Mouse (Mus musculus) hindbrain, embryonic 16.5 days (tissue): ENCODE measurements around the gene Mup6. TPM values are rescaled to one million over a fixed set of nuclear protein-coding genes. Genes with fewer than 3 reads are reported as not detected.

ENCODE experiments used
- ATAC-seq: fragments of 200-750 bp; cut with Nextera tagmentation; 2 replicates; pipeline ENCODE4 v1.8.0; 2017; ENCODE audit warnings: moderate TSS enrichment, moderate library complexity
- H3K27ac ChIP-seq: fragments of 300-500 bp; sonication (generic); 2 replicates; pipeline ENCODE4 v1.5.1; 2014; ENCODE audit warnings: low read depth, mild to moderate bottlenecking, control low read depth, low read length, moderate library complexity
- H3K27me3 ChIP-seq: fragments of 300-500 bp; sonication (generic); replicated peaks from 2 replicates; pipeline ENCODE4 v1.6.1; 2014; ENCODE audit warnings: low read length; ENCODE audit not compliant: control insufficient read depth, insufficient read depth
- H3K36me3 ChIP-seq: fragments of 300-500 bp; sonication (generic); 2 replicates; pipeline ENCODE4 v1.6.1; 2014; ENCODE audit warnings: mild to moderate bottlenecking, low read length, moderate library complexity, mixed read lengths; ENCODE audit not compliant: control insufficient read depth, insufficient read depth
- H3K4me1 ChIP-seq: fragments of 300-500 bp; sonication (generic); 2 replicates; pipeline ENCODE4 v1.6.1; 2014; ENCODE audit warnings: low read depth, low read length; ENCODE audit not compliant: control insufficient read depth, insufficient read depth
- H3K4me2 ChIP-seq: fragments of 300-500 bp; sonication (generic); 2 replicates; pipeline ENCODE4 v1.6.1; 2014; ENCODE audit warnings: mild to moderate bottlenecking, low read length, control low read depth, moderate library complexity
- H3K4me3 ChIP-seq: fragments of 300-500 bp; sonication (generic); 2 replicates; pipeline ENCODE4 v1.5.1; 2014; ENCODE audit warnings: mild to moderate bottlenecking, low read length, control low read depth, moderate library complexity
- H3K9ac ChIP-seq: fragments of 300-500 bp; sonication (generic); 2 replicates; pipeline ENCODE4 v1.6.1; 2014; ENCODE audit warnings: low read depth, mild to moderate bottlenecking, control low read depth, low read length, moderate library complexity
- H3K9me3 ChIP-seq: fragments of 300-500 bp; sonication (generic); 2 replicates; pipeline ENCODE4 v1.6.1; 2014; ENCODE audit warnings: mild to moderate bottlenecking, low read length, moderate library complexity; ENCODE audit not compliant: control insufficient read depth
- WGBS: fragments of 180-500 bp; shearing (Covaris S2); extraction: QIAGEN DNeasy Blood & Tissue Kit; methylation state at CpG from one replicate; pipeline ENCODE4 v1.1.7; 2014; 5-methylcytosine and 5-hydroxymethylcytosine counted together
- polyA plus RNA-seq: library from polyadenylated mRNA; unstranded; fragments of >200 nt; fragmentation: Nextera tagmentation; extraction: Ambion mirVana; gene quantifications from 2 replicates; pipeline ENCODE4 v1.2.1, GENCODE M21; 2015

Mup6 gene
- polyA plus RNA-seq, result 0.26 TPM in 1 of 2 replicates, not detected in the other

DNA sequence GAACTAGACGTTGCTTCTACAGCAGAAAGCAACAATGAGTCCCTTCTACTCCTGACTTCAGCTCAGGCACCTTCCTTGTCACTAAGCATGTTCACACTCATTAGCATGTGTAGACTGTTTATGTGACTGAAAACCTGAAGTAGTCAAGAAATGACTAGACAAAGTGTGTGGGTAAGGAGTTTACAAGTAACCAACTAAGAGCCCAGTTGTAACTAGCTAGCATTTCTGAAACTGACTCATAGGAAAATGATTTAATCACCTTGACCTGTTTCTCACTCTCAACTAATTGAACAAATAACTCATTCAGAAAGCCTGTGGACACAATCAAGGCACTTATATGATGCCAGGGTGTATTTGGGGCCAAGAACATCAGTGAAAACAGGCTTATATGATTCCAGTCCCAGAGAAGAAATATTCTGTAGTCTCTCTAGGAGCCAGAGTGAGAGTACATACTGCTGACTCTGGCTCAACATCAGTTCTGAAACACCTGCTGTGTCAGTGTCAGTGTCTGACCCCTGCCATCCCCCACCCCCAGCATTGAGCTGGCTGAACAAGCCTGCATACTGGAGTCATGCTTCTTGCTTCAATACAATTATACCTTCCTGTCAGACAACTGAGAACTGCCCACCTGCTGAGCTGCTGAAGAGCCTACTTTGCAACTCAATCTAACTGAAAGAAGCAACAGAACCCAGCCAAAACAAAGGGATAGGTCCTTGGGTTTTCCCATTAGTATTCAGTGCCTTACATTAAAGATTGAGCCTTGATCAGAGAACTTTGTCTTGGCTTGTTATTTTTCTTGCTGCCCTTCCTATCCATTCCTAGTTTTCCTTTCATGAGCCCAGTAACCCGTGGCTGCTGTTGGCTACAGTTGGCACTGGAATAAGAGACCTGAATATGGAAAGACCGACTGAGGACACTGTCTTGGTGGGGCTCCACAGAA lies at the start of gene Mup6:
Mup6 (plus strand) TSS at position 890 of the 940 bp plus-strand sequence.
- Histone ChIP-seq H3K9me3 (no peaks in the 10 kb centered on the region), H3K4me3 (no peak within 1 kb of the TSS), H3K27ac (no peak within 1 kb of the TSS), H3K4me2 (no peak within 1 kb of the TSS), H3K9ac (no peak within 1 kb of the TSS), H3K4me1 (no peaks in the 10 kb centered on the region), H3K27me3 (no peaks in the 10 kb centered on the region), H3K36me3 (no peaks in the 10 kb centered on the region)
- 19% methylated on average over 3 of the region's 3 CpGs for WGBS
- no peak for ATAC-seq

DNA sequence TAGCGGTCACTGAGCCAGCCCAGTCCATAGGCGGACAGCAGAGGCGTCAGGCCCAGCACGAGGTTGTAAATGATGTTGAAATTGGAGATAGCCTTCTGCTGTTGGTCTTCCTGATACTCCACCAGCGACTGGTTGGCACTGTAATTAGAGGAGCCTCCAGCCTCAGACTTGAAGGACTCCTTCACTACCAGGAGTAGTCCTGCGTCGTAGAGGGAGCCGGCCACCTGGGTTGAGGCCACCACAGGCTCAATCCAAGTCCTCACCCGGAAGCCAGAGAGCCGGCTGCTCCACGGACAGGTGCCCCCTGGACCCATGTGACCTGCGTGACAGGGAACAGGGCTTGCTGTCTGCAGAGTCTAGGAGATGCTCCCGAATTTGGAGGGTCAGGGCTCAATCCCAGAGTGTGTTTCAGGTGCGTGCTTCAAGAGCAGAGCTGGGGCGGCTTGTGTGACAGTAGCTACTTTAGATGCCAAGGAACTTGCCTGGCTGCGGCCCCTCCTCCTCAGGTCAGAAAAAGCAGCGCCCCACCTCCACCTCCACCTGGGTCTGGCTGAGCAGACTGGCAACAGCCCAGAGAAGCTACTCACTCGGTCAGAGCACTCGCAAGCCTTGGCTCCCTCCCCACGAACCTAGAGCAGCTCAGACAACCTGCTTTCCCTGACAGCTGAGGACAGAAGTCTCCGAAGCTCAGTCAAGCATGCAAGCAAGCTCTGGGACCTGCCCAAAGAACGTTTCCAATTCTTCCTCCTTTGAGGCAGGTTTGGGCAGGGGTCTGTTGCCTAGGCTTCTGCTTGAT lies 49.3 kb upstream of the Mup6 start, which contains the start of gene Slc46a2:
Slc46a2 (minus strand) TSS at position 449 of the 796 bp plus-strand sequence.
- peaks cover 8% of the 10 kb centered on the region; the same call in 1 of the 2 replicates for H3K27me3 ChIP-seq
- no peak within 1 kb of the TSS for H3K27ac ChIP-seq
- no peaks in the 10 kb centered on the region for H3K36me3 ChIP-seq
- H3K4me3 ChIP-seq, result no peak within 1 kb of the TSS
- H3K9me3 ChIP-seq, result no peaks in the 10 kb centered on the region
- no peaks in the 10 kb centered on the region for H3K4me1 ChIP-seq
- no peak within 1 kb of the TSS for H3K9ac ChIP-seq
- peak within 1 kb of the TSS; percentile 31 for H3K4me2 ChIP-seq
- 17% methylated on average over 22 of the region's 22 CpGs for WGBS
- ATAC-seq, result peak; percentile 69; the same call in 1 of the 2 replicates

DNA sequence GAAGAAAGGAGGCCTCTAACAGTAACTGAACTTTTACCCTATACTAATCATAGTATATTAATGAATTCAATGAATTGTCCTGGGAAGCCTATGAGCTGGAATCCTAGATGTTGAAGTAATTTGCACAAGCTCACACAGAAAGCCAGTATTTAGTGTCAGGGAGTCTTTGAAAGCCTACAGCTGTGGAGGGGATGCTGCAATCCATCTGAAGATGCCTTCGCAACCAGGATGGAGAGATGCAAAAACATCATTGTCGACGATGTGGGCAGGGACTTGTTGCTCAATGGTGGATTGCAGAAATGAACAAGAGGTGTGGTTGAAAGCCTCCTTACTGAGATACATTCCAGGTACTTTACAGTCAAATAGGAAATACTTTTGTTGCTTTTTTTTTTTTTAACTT lies 46.1 kb upstream of the Mup6 start:
- WGBS, result 95% methylated on average over 3 of the region's 3 CpGs
- Histone ChIP-seq H3K4me2 (no peak overlapping the region), H3K4me1 (no peaks in the 10 kb centered on the region), H3K9ac (no peak overlapping the region), H3K36me3 (no peaks in the 10 kb centered on the region), H3K27ac (no peak overlapping the region), H3K4me3 (no peak overlapping the region), H3K9me3 (no peaks in the 10 kb centered on the region), H3K27me3 (peaks cover 8% of the 10 kb centered on the region; the same call in 1 of the 2 replicates)
- ATAC-seq, result no peak

DNA sequence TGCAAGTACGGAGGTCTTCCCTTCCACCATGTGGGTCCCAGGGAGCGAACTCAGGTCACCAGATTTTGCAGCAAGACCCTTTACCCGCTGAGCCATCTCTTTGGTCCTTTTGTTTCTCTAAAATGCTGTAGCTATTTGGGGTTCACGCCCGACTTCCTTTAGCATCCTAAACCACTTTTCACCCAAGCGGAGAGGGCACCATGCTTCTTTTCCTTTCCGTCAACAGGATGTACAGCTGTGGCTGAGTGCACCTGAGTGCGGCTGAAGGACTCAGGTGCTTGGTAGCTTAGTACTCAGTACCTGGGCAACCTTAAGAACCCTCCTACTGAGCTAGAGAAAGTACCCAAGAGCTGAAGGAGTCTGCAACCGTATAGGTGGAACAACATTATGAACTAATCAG lies 39.0 kb upstream of the Mup6 start:
- Histone ChIP-seq H3K4me3 (no peak overlapping the region), H3K27ac (no peak overlapping the region), H3K9me3 (no peaks in the 10 kb centered on the region), H3K4me2 (no peak overlapping the region), H3K36me3 (no peaks in the 10 kb centered on the region), H3K9ac (no peak overlapping the region), H3K4me1 (no peaks in the 10 kb centered on the region), H3K27me3 (no peaks in the 10 kb centered on the region)
- 83% methylated on average over 9 of the region's 9 CpGs for WGBS
- ATAC-seq, result no peak

DNA sequence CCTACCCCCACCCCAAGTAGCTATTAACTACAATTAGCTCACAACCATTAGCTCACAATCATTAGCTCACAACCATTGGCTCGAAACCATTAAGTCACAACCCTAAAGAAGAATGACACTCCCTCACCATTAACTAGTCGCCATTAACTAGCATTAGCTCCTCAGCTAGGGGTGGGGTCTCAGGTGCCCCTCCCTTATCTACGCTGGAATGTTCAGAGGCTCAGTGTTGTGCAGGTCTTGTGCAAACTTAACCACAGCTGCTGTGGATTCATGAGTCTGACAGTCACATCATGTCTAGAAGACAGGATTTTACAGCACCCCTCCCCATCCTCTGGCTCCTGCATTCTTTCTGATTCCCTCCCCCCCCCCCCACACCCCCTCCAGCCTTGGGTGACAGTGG lies 36.4 kb upstream of the Mup6 start:
- H3K36me3 ChIP-seq, result no peaks in the 10 kb centered on the region
- H3K4me2 ChIP-seq, result no peak overlapping the region
- H3K4me1 ChIP-seq, result no peaks in the 10 kb centered on the region
- no peaks in the 10 kb centered on the region for H3K27me3 ChIP-seq
- H3K27ac ChIP-seq, result no peak overlapping the region
- H3K9ac ChIP-seq, result no peak overlapping the region
- H3K9me3 ChIP-seq, result no peaks in the 10 kb centered on the region
- WGBS, result 87% methylated on average over 3 of the region's 3 CpGs
- H3K4me3 ChIP-seq, result no peak overlapping the region
- no peak for ATAC-seq

DNA sequence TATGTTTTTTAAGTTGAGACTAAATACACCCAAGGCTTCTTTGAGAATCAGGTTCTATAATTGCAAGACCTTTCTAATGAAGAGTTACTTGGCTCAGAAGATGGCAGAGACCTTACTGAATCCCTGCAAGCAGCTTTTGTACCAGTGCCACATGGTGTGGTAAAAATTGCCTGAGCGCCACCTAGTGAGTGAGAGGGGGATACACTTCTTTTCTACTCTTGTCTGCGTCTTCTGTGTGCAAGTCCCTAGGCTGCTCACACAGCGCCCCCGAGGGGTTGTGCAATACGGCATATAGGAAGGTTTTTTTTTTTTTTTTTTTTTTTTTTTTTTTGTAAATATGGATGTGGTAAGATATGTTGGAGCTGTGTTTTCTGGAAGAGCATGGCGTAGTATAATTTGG lies 35.7 kb upstream of the Mup6 start:
- Histone ChIP-seq H3K36me3 (no peaks in the 10 kb centered on the region), H3K9ac (no peak overlapping the region), H3K4me2 (no peak overlapping the region), H3K9me3 (no peaks in the 10 kb centered on the region), H3K27ac (no peak overlapping the region), H3K27me3 (no peaks in the 10 kb centered on the region), H3K4me1 (no peaks in the 10 kb centered on the region), H3K4me3 (no peak overlapping the region)
- WGBS, result 19% methylated on average over 6 of the region's 6 CpGs
- peak; percentile 43; the same call in 1 of the 2 replicates for ATAC-seq

DNA sequence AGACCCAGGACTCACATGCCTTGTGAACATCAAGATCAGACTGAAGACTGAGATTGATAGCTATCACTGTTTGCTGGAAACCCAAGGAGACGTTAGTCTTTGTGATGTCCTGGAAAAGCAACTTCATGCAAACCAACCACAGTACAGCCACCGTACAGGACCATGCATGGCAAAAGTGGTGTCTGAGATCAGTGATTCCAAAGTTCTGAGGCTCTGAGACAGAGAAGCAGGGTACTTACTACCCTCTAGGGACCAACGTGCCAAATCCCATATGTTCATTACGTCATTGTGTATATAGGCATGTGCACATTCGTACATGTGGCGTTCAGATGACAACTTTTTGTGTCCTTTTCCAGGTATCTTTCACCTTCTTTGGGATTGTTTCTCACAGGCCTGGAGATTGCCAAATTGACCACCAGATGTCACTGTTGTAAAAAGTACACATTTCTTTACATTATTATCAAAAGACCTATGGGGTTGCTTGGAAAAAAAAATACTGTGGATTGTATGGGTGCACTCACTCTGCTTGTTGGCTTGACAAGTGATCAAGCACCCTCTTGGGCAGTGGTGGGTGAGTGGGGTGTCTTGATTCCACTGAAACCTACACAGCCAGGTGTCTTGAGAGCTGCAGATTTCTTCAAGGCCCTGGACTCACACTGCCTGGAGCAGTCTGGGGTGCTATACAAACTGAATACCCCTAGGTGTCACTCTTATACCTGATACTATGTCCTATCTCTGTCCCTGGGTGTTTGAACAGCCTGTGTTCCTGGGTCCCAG lies 31.4 kb upstream of the Mup6 start:
- no peaks in the 10 kb centered on the region for H3K36me3 ChIP-seq
- no peaks in the 10 kb centered on the region for H3K9me3 ChIP-seq
- WGBS, result 57% methylated on average over 6 of the region's 6 CpGs

DNA sequence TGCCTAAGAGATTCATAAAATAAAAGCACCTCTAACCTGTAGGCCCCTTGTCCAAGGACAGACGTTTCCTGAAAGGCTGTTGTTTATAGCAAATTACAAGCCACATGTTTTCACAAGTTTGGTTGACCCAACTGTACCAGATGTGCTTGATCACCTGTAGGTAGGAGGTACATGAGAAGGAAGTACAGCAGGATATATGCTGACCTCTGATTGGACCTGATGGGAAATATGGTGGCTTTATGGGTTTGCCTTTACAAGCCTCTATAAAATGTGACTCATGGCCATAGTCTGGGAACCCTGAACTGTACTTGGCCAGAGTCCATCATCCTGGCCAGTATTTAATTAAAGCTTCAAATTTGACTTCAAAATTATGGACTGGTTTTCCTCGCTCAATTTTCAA lies 26.6 kb upstream of the Mup6 start:
- Histone ChIP-seq H3K36me3 (no peaks in the 10 kb centered on the region), H3K4me2 (no peak overlapping the region), H3K4me1 (no peaks in the 10 kb centered on the region), H3K9me3 (no peaks in the 10 kb centered on the region), H3K27me3 (no peaks in the 10 kb centered on the region), H3K27ac (no peak overlapping the region), H3K9ac (no peak overlapping the region), H3K4me3 (no peak overlapping the region)
- no peak for ATAC-seq
- 82% methylated on average over 2 of the region's 2 CpGs for WGBS

More for the DNA sequence above, 31.4 kb upstream of the Mup6 start:
- Histone ChIP-seq H3K27ac (no peak overlapping the region), H3K4me3 (no peak overlapping the region), H3K27me3 (no peaks in the 10 kb centered on the region), H3K4me1 (no peaks in the 10 kb centered on the region), H3K9ac (no peak overlapping the region), H3K4me2 (no peak overlapping the region)
- ATAC-seq, result peak; percentile 96
